Mouse (Mus musculus): Measurements from ENCODE around the gene Myo10. TPM values are rescaled to one million over a fixed set of nuclear protein-coding genes. Genes with fewer than 3 reads are reported as not detected.

Myo10 gene
- total RNA-seq, 2 experiments from 2014 or later = 42.1 to 46.9 TPM

- no peak for DNase-seq (ENCODE audit: extremely low spot score in 1 of 2, low spot score in 2 of 2)
- Histone ChIP-seq H3K4me3 (no peak overlapping the region), H3K27ac (no peak overlapping the region; the same call in 1 of the 2 replicates)
- no peak for TF ChIP-seq CTCF (IDR thresholded peaks at IDR 0.05)
- intact Hi-C loops (cut with DNase I) = no loop called here
These were observed 140.8 kb downstream of the Myo10 start for GRCm38 (mm10) chr15:25763106-25763505.

GRCm38 (mm10) chr15:25764653-25765352 is 142.5 kb downstream of the Myo10 start:
- Histone ChIP-seq H3K4me3 (no peak overlapping the region), H3K27ac (no peak overlapping the region)
- intact Hi-C loops (cut with DNase I) = no loop called here
- TF ChIP-seq CTCF (IDR thresholded peaks at IDR 0.05) = no peak
- no peak for DNase-seq (ENCODE audit: extremely low spot score in 1 of 2, low spot score in 2 of 2)

- intact Hi-C loops (cut with DNase I) = no loop called here
- H3K4me3 ChIP-seq = no peak overlapping the region
- no peak for DNase-seq (ENCODE audit: extremely low spot score in 1 of 2, low spot score in 2 of 2)
- peak overlapping the region; percentile 71 for H3K27ac ChIP-seq
- TF ChIP-seq CTCF (IDR thresholded peaks at IDR 0.05) = no peak
These were observed 145.5 kb downstream of the Myo10 start for GRCm38 (mm10) chr15:25767777-25768176.

DNA sequence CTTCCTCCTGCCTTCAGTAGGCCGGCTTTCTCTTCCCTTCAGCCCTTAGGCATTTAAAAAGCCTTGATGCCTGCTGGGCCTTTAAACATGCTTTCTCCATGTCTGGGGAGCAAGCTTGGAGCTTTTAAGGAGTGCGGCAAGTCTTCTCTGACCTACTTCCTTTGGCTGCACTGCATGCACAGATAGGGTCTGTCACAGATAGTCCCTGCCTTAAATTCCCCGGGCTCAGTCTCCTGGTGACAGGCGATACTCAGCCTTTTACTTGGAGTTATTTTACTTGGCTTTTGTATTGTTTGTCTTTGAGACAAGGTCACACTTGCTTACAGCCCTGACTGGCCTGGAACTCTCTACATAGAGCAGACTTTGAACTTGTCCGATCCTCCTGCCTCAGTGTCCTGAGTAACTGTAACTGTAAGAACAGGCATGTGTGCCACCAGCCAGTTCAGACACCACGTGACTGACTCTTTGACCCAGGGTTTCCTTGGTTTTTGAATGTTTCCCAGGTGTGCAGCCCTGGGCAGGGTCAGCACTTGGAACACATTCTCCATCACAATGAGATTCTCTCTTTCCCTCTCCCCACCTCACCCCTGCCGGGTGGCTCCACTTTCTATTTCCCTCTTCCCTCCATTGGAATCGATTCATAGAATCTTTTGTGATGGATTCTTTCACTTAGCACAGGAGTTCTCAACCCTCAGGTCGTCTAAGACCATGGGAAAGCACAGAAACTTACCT is 147.4 kb downstream of the Myo10 start:
- no peak for DNase-seq (ENCODE audit: extremely low spot score in 1 of 2, low spot score in 2 of 2)
- intact Hi-C loops (cut with DNase I) = no loop called here
- Histone ChIP-seq H3K4me3 (no peak overlapping the region), H3K27ac (no peak overlapping the region; the same call in 1 of the 2 replicates)
- no peak for TF ChIP-seq CTCF (IDR thresholded peaks at IDR 0.05)

DNA sequence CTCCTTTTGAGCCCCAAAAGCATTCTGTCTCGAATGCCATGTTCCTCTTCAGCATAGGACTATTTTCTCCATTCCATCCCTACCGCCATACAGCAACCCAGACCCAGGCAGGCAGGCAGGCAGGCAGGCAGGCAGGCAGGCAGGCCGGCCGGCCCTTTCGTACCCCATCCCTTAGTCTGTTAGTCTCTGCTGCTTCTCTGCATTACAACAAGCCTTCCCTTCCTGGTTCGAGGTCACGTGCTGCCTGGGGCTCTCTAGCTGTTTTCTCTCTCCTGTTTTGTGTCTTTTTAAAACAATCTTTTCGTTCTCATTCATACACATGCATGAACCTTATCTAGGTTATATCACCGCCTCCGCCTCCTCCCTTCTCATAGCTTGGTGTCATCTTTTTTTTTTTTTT is 149.5 kb downstream of the Myo10 start:
- intact Hi-C loops (cut with DNase I) = no loop called here
- H3K27ac ChIP-seq = no peak overlapping the region
- no peak for TF ChIP-seq CTCF (IDR thresholded peaks at IDR 0.05)
- no peak for DNase-seq (ENCODE audit: extremely low spot score in 1 of 2, low spot score in 2 of 2)
- H3K4me3 ChIP-seq = no peak overlapping the region

DNA sequence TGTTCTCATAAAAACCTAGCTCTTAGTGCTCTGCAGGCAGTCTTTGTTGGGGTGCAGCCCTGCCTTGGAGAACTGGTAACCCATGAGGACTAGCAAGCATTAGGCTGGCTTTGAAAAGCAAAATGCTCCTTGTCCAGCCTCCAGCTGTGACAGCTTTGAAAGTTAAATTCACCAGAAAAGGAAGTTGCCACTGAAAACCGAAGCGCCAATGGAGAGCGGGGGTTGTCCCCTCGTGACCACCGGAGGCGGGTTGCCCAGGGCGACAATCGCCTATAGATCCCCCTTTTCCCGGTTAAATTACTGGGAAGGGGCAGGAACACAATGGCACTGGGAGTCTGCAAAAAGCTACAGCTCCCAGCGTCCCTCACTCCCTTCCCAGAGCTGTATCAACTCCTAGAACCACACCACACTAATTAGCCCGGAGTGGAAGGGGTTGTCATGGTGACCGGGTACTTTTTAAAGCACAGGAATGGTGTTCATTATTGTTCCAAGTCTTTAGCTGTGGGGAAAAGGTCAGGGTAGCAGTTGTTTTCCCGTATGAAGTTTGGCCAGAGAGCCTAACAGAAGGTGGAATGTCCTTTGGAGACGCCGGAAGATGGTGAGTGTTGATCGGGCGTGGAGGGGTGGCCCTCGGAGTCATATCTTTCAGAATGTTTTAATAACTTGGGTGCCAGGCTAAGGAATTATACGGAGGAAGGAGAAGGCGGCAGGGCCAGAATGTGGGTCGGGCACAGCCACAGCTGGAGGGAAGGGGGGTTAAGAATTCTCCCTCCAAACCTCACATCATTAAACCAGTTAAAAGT is 151.6 kb downstream of the Myo10 start:
- TF ChIP-seq CTCF (IDR thresholded peaks at IDR 0.05) = no peak
- DNase-seq (ENCODE audit: extremely low spot score in 1 of 2, low spot score in 2 of 2) = peak; percentile 54 to 59
- intact Hi-C loops (cut with DNase I) = loop anchor here (2.0 kb wide), 1 partner anchor 13 kb away; no protein-coding TSS in a partner anchor
- Histone ChIP-seq H3K4me3 (peak overlapping the region; percentile 42), H3K27ac (peak overlapping the region; percentile 78)

GRCm38 (mm10) chr15:25778937-25779336 is 156.6 kb downstream of the Myo10 start:
- TF ChIP-seq CTCF (IDR thresholded peaks at IDR 0.05) = no peak
- H3K27ac ChIP-seq = no peak overlapping the region
- no peak overlapping the region for H3K4me3 ChIP-seq
- intact Hi-C loops (cut with DNase I) = loop anchor here (5.0 kb wide), 1 partner anchor 47 kb away; no protein-coding TSS in a partner anchor
- DNase-seq (ENCODE audit: extremely low spot score in 1 of 2, low spot score in 2 of 2) = no peak

- TF ChIP-seq CTCF (IDR thresholded peaks at IDR 0.05) = no peak
- DNase-seq (ENCODE audit: extremely low spot score in 1 of 2, low spot score in 2 of 2) = no peak
- Histone ChIP-seq H3K27ac (no peak overlapping the region), H3K4me3 (no peak overlapping the region)
- intact Hi-C loops (cut with DNase I) = loop anchor here (5.0 kb wide), 1 partner anchor 47 kb away; no protein-coding TSS in a partner anchor
These were observed 157.3 kb downstream of the Myo10 start for GRCm38 (mm10) chr15:25779522-25780191.

GRCm38 (mm10) chr15:25781053-25781452 is 158.7 kb downstream of the Myo10 start:
- no peak for TF ChIP-seq CTCF (IDR thresholded peaks at IDR 0.05)

GRCm38 (mm10) chr15:25785456-25786390 is 163.4 kb downstream of the Myo10 start:
- no peak overlapping the region for H3K4me3 ChIP-seq
- intact Hi-C loops (cut with DNase I) = no loop called here
- no peak overlapping the region for H3K27ac ChIP-seq
- TF ChIP-seq CTCF (IDR thresholded peaks at IDR 0.05) = no peak
- no peak for DNase-seq (ENCODE audit: extremely low spot score in 1 of 2, low spot score in 2 of 2)

More at GRCm38 (mm10) chr15:25781053-25781452, 158.7 kb downstream of the Myo10 start:
- Histone ChIP-seq H3K27ac (no peak overlapping the region), H3K4me3 (no peak overlapping the region)
- DNase-seq (ENCODE audit: extremely low spot score in 1 of 2, low spot score in 2 of 2) = no peak
- intact Hi-C loops (cut with DNase I) = no loop called here

Data from left cerebral cortex, adult 2 months (tissue).